Mouse (Mus musculus): ENCODE data around the gene Dync1h1. TPM values are rescaled to one million over a fixed set of nuclear protein-coding genes. Genes with fewer than 3 reads are reported as not detected.

Gene Dync1h1
- polyA plus RNA-seq, 1 experiment from 2014 or later: 129 TPM

DNA sequence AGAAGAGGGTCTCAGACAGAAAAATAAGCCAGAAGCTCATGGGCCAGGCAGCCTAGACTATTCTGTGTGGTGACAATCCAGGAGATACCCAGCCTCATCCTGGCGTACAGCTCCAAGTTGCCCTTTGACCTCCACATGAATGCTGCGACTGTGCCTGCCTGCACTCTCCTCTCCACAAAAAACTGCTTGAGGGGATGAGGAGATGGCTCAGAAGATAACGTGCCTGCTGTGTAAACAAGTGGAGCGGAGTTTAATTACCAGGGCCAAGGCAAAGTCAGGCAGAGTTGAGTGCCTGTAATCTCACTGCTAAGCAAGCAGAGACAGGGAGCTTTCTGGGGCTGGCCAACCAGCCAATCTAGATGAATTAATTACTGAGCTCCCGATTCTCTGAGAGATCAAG lies 114.8 kb downstream of the Dync1h1 start:
- H3K27me3 ChIP-seq (ENCODE audit: control insufficient read depth, insufficient read depth, low read length): no peaks in the 10 kb centered on the region
- H3K27ac ChIP-seq (replicated peaks; ENCODE audit: low read depth, low read length): no peak overlapping the region
- no peak for ATAC-seq (ENCODE audit: low FRiP score, low TSS enrichment)
- no peak overlapping the region for H3K9ac ChIP-seq (replicated peaks; ENCODE audit: low read length)
- no peak overlapping the region for H3K4me3 ChIP-seq (replicated peaks; ENCODE audit: low read depth, low read length)
- H3K4me2 ChIP-seq (ENCODE audit: low read length): no peak overlapping the region
- no peaks in the 10 kb centered on the region for H3K36me3 ChIP-seq (ENCODE audit: control insufficient read depth, insufficient read depth, low read length)
- DNase-seq: no peak
- no peaks in the 10 kb centered on the region; the same call in 1 of the 2 replicates for H3K9me3 ChIP-seq (ENCODE audit: control insufficient read depth, low read length)
- no peaks in the 10 kb centered on the region for H3K4me1 ChIP-seq (ENCODE audit: control insufficient read depth, insufficient read depth, low read length)
- 35% methylated on average over 5 of the region's 5 CpGs for WGBS

Small RNA genes within 50 kb of the gene (microRNA-seq; reads per million reads assigned to microRNA genes)
- gene Gm27299: not detected

Other genes starting within 250 kb of the Dync1h1 start
- 125 and 158 TPM in 2 replicates for gene Ppp2r5c, start 154.3 kb upstream of the Dync1h1 start, polyA plus RNA-seq (2014; fragmentation: Nextera tagmentation; extraction: Ambion mirVana)
- 0.70 TPM in 1 of 2 replicates, not detected in the other for gene 1700001K19Rik, start 81.2 kb downstream of the Dync1h1 start, polyA plus RNA-seq (2014; fragmentation: Nextera tagmentation; extraction: Ambion mirVana)
- 1,408 and 1,565 TPM in 2 replicates for gene Hsp90aa1, start 101.3 kb downstream of the Dync1h1 start, polyA plus RNA-seq (2014; fragmentation: Nextera tagmentation; extraction: Ambion mirVana)
- gene Wdr20, start 136.5 kb downstream of the Dync1h1 start, polyA plus RNA-seq (2014; fragmentation: Nextera tagmentation; extraction: Ambion mirVana): 22.1 and 24.0 TPM in 2 replicates
- gene Mok, start 239.5 kb downstream of the Dync1h1 start, polyA plus RNA-seq (2014; fragmentation: Nextera tagmentation; extraction: Ambion mirVana): 15.9 and 17.9 TPM in 2 replicates
- gene Zfp839, start 248.8 kb downstream of the Dync1h1 start, polyA plus RNA-seq (2014; fragmentation: Nextera tagmentation; extraction: Ambion mirVana): 2.0 and 3.1 TPM in 2 replicates